Mouse (Mus musculus) hematopoietic stem cell, adult 5-6 weeks (primary cell): ENCODE results near the gene Stx7. TPM values are rescaled to one million over a fixed set of nuclear protein-coding genes. Genes with fewer than 3 reads are reported as not detected.

Source experiments
- ATAC-seq, 2 experiments: fragments of 125-278 bp in 1 of 2; replicated peaks in 1 of 2; 2 replicates each; pipeline ENCODE4 v1.8.0; 2016 to 2017; ENCODE audit warnings: inconsistent platforms in 2 of 2, mild to moderate bottlenecking in 2 of 2, moderate number of reproducible peaks in 2 of 2, low read depth in 1 of 2, moderate TSS enrichment in 1 of 2; ENCODE audit not compliant: low FRiP score in 2 of 2, poor library complexity in 2 of 2, severe bottlenecking in 2 of 2, insufficient read depth in 1 of 2, low TSS enrichment in 1 of 2
- total RNA-seq: library from RNA; stranded (forward); fragments of 172-1452, 232-1000 nt; gene quantifications from 2 replicates; pipeline ENCODE4 v1.2.3, GENCODE M21; 2017

Gene Stx7
- total RNA-seq, 1 experiment from 2014 or later = 44.2 TPM

DNA sequence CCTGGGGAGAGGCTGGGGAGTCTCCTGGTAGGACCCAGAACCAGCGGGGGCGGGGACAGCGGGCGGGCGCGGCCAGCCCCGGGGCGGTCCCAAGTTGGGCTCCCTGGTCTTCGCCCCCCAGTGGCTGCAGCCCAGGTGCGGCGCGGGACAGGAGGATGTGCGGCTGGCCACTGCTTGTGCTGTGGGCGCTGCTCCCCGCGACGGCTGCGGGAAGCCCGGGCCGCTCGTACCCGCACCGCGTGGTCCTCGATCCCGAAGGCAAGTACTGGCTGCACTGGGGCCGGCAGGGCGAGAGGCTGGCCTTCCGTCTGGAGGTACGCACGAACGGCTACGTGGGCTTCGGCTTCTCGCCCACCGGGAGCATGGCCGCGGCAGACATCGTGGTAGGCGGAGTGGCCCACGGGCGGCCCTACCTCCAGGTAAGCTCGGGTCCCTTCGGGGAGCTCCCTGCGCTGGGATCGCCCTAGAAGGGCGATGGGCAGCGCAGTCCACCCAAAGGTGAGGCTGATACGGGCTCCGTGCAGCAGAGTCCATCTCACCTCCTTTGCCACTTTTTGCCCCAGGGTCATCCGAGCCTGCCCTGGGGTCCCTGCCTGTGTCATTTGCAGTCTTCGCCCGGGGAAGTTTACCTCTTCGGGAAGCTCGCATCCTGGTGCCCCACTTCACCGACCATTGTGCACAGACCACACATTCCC, 74.5 kb downstream of the Stx7 start, which contains the start of gene Moxd1:
Gene Moxd1, plus strand, starts transcription at position 69 of the 695 bp plus-strand sequence.
- peak; percentile 50 to 58 for ATAC-seq

DNA sequence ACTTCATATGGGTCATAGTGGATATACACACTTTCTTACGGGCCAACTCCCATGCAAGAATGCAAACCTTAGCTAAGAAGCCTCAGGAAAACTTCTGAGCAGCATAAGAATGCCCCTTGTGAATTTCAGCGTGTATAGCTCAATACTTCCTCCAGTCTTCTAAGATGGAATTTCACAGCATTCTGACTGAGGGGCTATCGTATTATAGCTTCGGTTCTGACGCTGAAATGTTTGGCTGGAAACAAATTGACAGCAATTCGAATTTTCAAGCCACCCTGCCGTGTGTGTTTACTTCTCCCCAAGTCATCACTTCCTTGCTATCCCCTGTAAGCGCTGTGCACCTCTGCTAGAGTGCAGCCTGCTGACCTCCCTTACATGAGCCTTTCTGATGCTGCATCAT, 75.5 kb downstream of the Stx7 start:
- no peak for ATAC-seq

DNA sequence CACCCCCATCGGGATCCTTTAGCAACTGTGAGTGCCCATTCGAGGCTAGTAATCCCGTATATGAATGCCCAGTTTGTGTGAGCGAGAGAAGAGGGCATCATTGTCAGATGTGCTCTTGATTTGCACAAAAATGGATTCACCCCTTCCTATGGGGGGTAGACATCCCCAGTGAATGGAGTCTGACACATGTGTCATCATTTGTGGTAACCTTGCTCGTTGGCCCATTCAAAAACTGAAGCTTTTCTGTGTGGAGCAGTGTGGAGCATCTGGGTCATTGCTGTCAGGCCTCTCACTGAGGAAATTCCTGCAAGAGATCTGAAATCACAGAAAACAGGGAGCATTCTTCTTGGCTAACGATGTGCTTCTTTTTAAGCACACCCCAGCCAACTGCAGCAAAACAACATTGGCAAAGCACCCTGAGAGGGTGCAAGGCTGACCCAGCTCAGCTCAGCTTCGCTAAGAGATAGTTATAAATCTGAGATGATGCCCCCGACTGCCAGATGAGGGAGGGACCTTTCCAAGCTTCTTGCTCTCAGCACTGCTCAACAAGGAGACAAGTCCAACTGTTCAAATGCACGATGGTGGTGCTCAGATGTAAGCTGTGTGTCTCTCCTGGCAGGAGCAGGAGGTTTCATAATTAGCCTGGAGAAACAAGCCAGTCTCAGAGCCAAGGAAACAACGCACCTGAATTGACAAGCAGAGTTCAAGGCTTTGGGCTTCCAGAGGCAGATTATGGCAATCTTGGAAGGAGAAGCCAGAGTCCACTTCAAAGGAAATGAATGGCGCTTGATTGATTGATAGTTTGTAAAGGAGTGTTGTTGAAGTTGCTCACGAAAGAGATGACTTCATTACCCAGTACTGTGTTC, 79.4 kb downstream of the Stx7 start:
- no peak for ATAC-seq

DNA sequence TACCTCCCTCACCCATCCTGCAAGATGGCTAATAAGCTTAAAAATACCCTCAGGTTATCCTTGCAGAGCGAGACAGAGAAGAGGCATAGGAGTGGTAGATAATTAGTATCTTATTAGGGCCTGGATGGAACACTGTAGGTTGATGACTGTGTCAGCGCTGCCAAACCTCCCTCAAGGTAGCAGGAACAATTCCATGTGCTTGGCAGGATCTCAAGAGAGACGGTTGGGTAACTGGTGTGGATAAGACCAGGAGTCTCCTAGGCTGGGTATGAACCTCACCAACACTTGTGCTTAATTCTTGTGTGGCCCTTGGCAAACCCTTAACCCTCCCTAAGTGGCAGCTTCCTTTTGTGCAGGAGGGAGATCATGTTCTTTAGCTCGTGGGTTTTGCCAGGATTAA, 83.2 kb downstream of the Stx7 start:
- no peak for ATAC-seq

DNA sequence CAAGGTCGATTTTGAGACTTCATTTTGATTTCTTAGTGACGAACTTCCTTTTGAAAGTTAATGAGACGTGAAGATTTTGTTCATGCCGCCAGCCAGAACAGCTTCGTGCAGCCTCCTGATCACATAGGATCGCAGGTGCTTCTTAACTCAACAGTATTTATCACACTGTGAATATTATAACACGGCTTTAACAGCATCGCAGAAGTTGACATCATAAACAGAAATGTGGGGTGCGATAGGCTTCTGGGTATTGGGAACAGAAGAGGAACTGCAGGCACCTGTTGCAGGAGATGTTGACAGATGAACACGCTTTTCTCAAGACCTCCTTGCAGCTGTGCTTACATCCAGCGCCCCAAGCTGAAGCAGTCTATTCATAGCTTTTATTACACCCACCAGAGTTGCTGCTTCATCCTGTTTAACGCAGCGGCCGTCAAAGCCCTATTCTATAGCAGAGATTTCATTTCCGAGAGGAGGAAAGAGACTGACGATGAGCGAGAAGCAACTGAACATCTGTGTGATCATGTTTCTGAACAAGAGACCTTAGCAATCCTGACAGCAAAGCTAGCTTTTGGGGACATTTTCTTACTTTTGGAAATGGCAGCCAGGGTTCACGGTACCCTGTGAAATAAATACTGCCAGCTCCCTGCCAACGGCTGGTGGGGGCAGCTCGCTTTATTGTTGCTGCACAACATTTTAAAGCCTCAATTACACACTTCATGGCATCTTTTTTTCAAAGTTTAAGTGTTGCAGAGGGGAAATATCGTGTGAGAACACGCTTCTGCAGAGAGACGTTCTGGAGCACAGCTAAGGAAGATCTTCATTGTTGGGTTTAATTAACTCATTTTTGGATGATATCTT, 86.6 kb downstream of the Stx7 start:
- peak in 1 of 2 experiments; percentile 46; a peak in 1 of 4 replicates for ATAC-seq

Other genes with a start within 250 kb of the Stx7 start
- gene Taar1, start 228.9 kb upstream of the Stx7 start, total RNA-seq = not detected in 2 replicates
- not detected in 2 replicates for gene Taar2, start 210.7 kb upstream of the Stx7 start, total RNA-seq
- gene Taar3, start 199.7 kb upstream of the Stx7 start, total RNA-seq = not detected in 2 replicates
- not detected in 2 replicates for gene Taar4, start 188.8 kb upstream of the Stx7 start, total RNA-seq
- gene Taar5, start 178.6 kb upstream of the Stx7 start, total RNA-seq = not detected in 2 replicates
- gene Taar6, start 163.7 kb upstream of the Stx7 start, total RNA-seq = not detected in 2 replicates
- gene Taar7a, start 155.8 kb upstream of the Stx7 start, total RNA-seq = not detected in 2 replicates
- gene Taar7b, start 149.4 kb upstream of the Stx7 start, total RNA-seq = not detected in 2 replicates
- not detected in 2 replicates for gene Taar7d, start 122.1 kb upstream of the Stx7 start, total RNA-seq
- gene Taar7e, start 111.7 kb upstream of the Stx7 start, total RNA-seq = not detected in 2 replicates
- not detected in 2 replicates for gene Taar7f, start 99.8 kb upstream of the Stx7 start, total RNA-seq
- not detected in 2 replicates for gene Taar8a, start 72.8 kb upstream of the Stx7 start, total RNA-seq
- gene Taar8b, start 57.0 kb upstream of the Stx7 start, total RNA-seq = not detected in 2 replicates
- not detected in 2 replicates for gene Taar8c, start 47.4 kb upstream of the Stx7 start, total RNA-seq
- not detected in 2 replicates for gene Taar9, start 39.8 kb upstream of the Stx7 start, total RNA-seq
- not detected in 2 replicates for gene Moxd1, start 74.2 kb downstream of the Stx7 start, total RNA-seq